Mouse (Mus musculus) midbrain, embryonic 11.5 days (tissue): Measurements from ENCODE around the gene Ddc. TPM values are rescaled to one million over a fixed set of nuclear protein-coding genes. Genes with fewer than 3 reads are reported as not detected.

ENCODE experiments used
- ATAC-seq: fragments of 200-750 bp; cut with Nextera tagmentation; 2 replicates; pipeline ENCODE4 v1.8.0; 2017; ENCODE audit warnings: moderate TSS enrichment, moderate library complexity; ENCODE audit not compliant: low FRiP score
- DNase-seq: peaks from one replicate; pipeline ENCODE4 v3.0.0; 2015; ENCODE audit warnings: low spot score; ENCODE audit errors: missing footprints
- H3K27ac ChIP-seq: fragments of 300-500 bp; sonication (generic); 2 replicates; pipeline ENCODE4 v1.5.1; 2014; ENCODE audit warnings: low read depth, low read length
- H3K27me3 ChIP-seq: fragments of 300-500 bp; sonication (generic); 2 replicates; pipeline ENCODE4 v1.6.1; 2014; ENCODE audit warnings: mild to moderate bottlenecking, low read length, moderate library complexity, mixed read lengths; ENCODE audit not compliant: control insufficient read depth, insufficient read depth
- H3K36me3 ChIP-seq: fragments of 300-500 bp; sonication (generic); 2 replicates; pipeline ENCODE4 v1.6.1; 2014; ENCODE audit warnings: mild to moderate bottlenecking, low read length, moderate library complexity, mixed read lengths; ENCODE audit not compliant: control insufficient read depth, insufficient read depth
- H3K4me1 ChIP-seq: fragments of 300-500 bp; sonication (generic); 2 replicates; pipeline ENCODE4 v1.6.1; 2014; ENCODE audit warnings: low read length; ENCODE audit not compliant: control insufficient read depth, insufficient read depth
- H3K4me2 ChIP-seq: fragments of 300-500 bp; sonication (generic); 2 replicates; pipeline ENCODE4 v1.6.1; 2014; ENCODE audit warnings: mild to moderate bottlenecking, moderate library complexity
- H3K4me3 ChIP-seq: fragments of 300-500 bp; sonication (generic); 2 replicates; pipeline ENCODE4 v1.5.1; 2014; ENCODE audit warnings: low read depth, low read length
- H3K9ac ChIP-seq: fragments of 300-500 bp; sonication (generic); 2 replicates; pipeline ENCODE4 v1.6.1; 2014; ENCODE audit warnings: low read length
- H3K9me3 ChIP-seq: fragments of 300-500 bp; sonication (generic); 2 replicates; pipeline ENCODE4 v1.6.1; 2016; ENCODE audit warnings: low read length; ENCODE audit not compliant: control insufficient read depth
- WGBS: fragments of 180-500 bp; shearing (Covaris S2); extraction: QIAGEN DNeasy Blood & Tissue Kit; methylation state at CpG from one replicate; pipeline ENCODE4 v1.1.7; 2014; 5-methylcytosine and 5-hydroxymethylcytosine counted together
- polyA plus RNA-seq: library from polyadenylated mRNA; unstranded; fragments of >200 nt; fragmentation: Nextera tagmentation; extraction: Ambion mirVana; gene quantifications from 2 replicates; pipeline ENCODE4 v1.2.1, GENCODE M21; 2014

Ddc gene
- polyA plus RNA-seq, 1 experiment from 2014 or later = 18.0 TPM

GRCm38 (mm10) chr11:11805951-11806350, 92.0 kb downstream of the Ddc start:
- no peak for ATAC-seq
- Histone ChIP-seq H3K4me2 (no peak overlapping the region), H3K9me3 (no peaks in the 10 kb centered on the region), H3K4me1 (peaks cover 11% of the 10 kb centered on the region; the same call in 1 of the 2 replicates), H3K27ac (no peak overlapping the region), H3K27me3 (no peaks in the 10 kb centered on the region), H3K36me3 (peaks cover 19% of the 10 kb centered on the region), H3K4me3 (no peak overlapping the region), H3K9ac (no peak overlapping the region)
- no peak for DNase-seq
- WGBS = 93% methylated on average over 4 of the region's 4 CpGs

DNA sequence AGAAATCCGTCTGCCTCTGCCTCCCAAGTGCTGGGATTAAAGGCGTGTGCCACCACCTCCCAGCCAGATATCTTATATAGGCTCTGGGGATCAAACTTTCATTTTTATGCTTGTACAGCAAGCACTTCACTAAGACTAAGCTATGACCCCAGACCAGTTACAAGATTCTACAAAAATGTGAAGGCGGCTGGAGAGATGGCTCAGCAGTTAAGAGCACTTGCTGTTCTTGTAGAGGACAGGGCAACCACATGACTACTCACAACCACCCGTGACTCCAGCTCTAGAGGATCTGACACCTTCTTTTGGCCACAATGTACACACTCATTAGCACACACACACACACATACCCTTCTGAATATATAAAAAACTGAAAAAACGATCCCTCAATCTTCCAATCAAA, 93.5 kb downstream of the Ddc start:
- Histone ChIP-seq H3K27me3 (no peaks in the 10 kb centered on the region), H3K27ac (no peak overlapping the region), H3K4me1 (peaks cover 5% of the 10 kb centered on the region; the same call in 1 of the 2 replicates), H3K4me2 (no peak overlapping the region), H3K36me3 (peaks cover 22% of the 10 kb centered on the region), H3K4me3 (no peak overlapping the region), H3K9ac (no peak overlapping the region), H3K9me3 (no peaks in the 10 kb centered on the region)
- ATAC-seq = no peak
- 86% methylated on average over 5 of the region's 5 CpGs for WGBS
- DNase-seq = peak; percentile 19

DNA sequence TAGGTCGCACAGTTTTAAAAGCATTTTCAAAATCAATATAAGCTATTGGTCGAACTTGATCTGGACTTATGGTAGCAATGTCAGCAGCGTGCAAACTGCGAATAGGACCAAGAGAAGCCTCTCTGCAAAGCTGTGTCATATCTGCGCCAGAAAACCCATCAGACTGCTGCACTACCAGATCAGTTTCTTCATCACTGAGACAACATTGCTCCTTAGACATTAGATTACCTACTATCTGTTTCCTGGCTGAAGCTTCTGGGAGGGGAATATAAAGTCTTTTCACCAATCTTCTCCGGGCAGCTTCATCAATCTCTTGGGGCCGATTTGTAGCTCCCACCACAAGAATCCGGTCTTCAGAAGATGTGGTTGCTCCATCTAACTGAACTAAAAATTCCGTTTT, 96.9 kb downstream of the Ddc start:
- H3K4me2 ChIP-seq = no peak overlapping the region
- no peak for ATAC-seq
- peaks cover 25% of the 10 kb centered on the region for H3K36me3 ChIP-seq
- WGBS = 92% methylated on average over 9 of the region's 9 CpGs
- H3K4me3 ChIP-seq = no peak overlapping the region
- no peak overlapping the region for H3K27ac ChIP-seq
- no peaks in the 10 kb centered on the region for H3K27me3 ChIP-seq
- DNase-seq = no peak
- no peak overlapping the region for H3K9ac ChIP-seq
- no peaks in the 10 kb centered on the region for H3K9me3 ChIP-seq
- no peaks in the 10 kb centered on the region for H3K4me1 ChIP-seq

GRCm38 (mm10) chr11:11800304-11800703, 97.6 kb downstream of the Ddc start:
- Histone ChIP-seq H3K9ac (no peak overlapping the region), H3K36me3 (peaks cover 25% of the 10 kb centered on the region), H3K27ac (no peak overlapping the region), H3K4me2 (no peak overlapping the region), H3K4me1 (no peaks in the 10 kb centered on the region), H3K27me3 (no peaks in the 10 kb centered on the region), H3K4me3 (no peak overlapping the region), H3K9me3 (no peaks in the 10 kb centered on the region)
- ATAC-seq (no peak), DNase-seq (no peak)
- WGBS = 99% methylated on average over 3 of the region's 3 CpGs

DNA sequence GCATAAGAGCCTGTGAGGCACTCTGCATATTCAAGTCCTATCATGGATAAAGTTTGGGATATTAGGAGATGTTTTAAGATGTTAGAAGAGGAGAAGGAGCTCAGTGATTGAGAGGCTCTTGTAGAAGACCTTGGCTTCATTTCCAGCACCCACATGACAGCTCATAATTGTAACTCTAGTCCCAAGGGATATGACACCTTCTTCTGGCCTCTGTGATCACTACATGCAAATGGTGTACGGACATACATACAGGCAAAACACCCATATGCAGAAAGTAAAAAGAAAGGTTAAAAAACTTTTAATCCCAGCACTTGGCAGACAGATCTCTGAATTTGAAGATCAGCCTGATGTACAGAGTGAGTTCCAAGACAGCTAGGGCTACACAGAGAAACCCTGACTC, 99.3 kb downstream of the Ddc start:
- WGBS = 97% methylated on average over 1 of the region's 1 CpGs
- Histone ChIP-seq H3K36me3 (peaks cover 25% of the 10 kb centered on the region), H3K4me2 (no peak overlapping the region), H3K9ac (no peak overlapping the region), H3K4me3 (no peak overlapping the region), H3K27me3 (no peaks in the 10 kb centered on the region), H3K27ac (no peak overlapping the region), H3K4me1 (no peaks in the 10 kb centered on the region), H3K9me3 (no peaks in the 10 kb centered on the region)
- no peak for ATAC-seq
- DNase-seq = no peak

DNA sequence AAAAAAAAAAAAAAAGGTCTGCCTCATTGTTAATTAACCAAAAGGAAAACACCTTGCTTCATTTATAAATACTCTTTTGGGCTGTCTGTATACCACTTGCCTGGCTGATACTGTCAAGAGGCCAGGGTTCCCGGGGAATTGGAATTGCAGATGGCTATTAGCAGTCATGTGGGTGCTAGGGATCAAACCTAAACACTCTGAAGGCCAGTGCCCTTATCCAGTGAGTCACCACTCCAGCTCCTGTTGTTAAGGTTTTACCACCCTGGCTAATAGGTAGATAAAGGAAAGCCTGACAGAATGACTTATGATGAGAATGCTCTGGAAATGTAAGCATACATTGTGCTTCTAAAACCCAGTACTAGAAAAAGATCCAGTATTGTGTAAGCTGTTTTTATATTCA, 103.3 kb downstream of the Ddc start:
- Histone ChIP-seq H3K27me3 (no peaks in the 10 kb centered on the region), H3K9me3 (no peaks in the 10 kb centered on the region), H3K4me1 (no peaks in the 10 kb centered on the region), H3K9ac (no peak overlapping the region), H3K36me3 (peaks cover 2% of the 10 kb centered on the region; the same call in 1 of the 2 replicates), H3K4me3 (no peak overlapping the region), H3K27ac (no peak overlapping the region), H3K4me2 (no peak overlapping the region)
- 94% methylated on average over 1 of the region's 1 CpGs for WGBS
- no peak for DNase-seq
- no peak for ATAC-seq

DNA sequence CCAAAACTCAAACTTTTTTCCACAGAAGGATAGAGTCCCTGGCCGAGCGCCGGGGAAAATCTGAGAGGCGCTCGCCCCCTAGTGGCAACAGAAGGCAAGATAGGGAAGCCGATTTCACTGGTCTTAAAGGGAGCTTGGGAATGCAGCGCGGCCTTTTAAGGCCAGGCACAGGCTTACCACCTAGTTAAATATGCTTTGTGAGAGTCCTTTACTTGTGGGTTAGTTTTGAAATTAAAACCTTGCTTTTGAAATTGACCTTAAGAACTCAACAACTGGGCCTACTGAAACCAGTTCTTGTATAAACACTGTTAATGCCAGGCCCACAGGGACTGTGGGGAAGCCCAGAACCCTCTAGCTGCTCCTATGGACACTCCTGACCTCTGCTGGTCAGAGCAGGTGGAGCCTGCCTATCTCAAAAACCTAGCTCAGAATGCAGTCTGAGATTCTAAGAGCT, 109.4 kb downstream of the Ddc start:
- DNase-seq = peak; percentile 99
- Histone ChIP-seq H3K36me3 (no peaks in the 10 kb centered on the region), H3K4me3 (no peak overlapping the region), H3K4me1 (no peaks in the 10 kb centered on the region), H3K27ac (no peak overlapping the region), H3K9me3 (no peaks in the 10 kb centered on the region), H3K27me3 (no peaks in the 10 kb centered on the region), H3K4me2 (no peak overlapping the region; the same call in 1 of the 2 replicates), H3K9ac (no peak overlapping the region)
- 1% methylated on average over 8 of the region's 8 CpGs for WGBS
- peak; percentile 97 for ATAC-seq

- H3K9me3 ChIP-seq = no peaks in the 10 kb centered on the region
- no peak overlapping the region for H3K27ac ChIP-seq
- no peak overlapping the region for H3K4me2 ChIP-seq
- H3K9ac ChIP-seq = no peak overlapping the region
- H3K4me1 ChIP-seq = no peaks in the 10 kb centered on the region
- DNase-seq (no peak), ATAC-seq (no peak)
- H3K36me3 ChIP-seq = no peaks in the 10 kb centered on the region
- H3K27me3 ChIP-seq = no peaks in the 10 kb centered on the region
- WGBS = 65% methylated on average over 6 of the region's 6 CpGs
- H3K4me3 ChIP-seq = no peak overlapping the region
These were observed 112.5 kb downstream of the Ddc start for GRCm38 (mm10) chr11:11785457-11785856.

DNA sequence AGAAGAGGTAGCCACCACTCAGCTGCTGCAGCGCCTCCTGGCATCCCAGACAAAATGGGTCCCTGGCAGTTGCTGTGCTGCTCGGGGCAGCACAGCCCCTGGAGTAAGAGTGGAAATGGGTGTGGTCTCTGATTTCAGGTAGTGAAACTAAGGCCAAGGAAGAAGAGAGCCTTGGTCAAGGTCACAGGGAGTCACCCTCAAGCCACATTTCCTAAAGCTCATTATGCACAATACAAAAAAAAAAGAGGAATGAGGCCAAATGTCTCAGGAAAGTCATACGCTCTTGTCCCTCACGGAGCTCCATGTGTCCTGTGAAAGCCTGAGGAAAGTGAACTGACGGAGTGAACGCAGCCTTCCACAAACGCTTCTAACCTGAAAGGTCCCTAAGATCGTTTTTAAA, 116.2 kb downstream of the Ddc start:
- DNase-seq (no peak), ATAC-seq (no peak)
- no peak overlapping the region for H3K9ac ChIP-seq
- H3K4me1 ChIP-seq = no peaks in the 10 kb centered on the region
- no peak overlapping the region for H3K27ac ChIP-seq
- no peaks in the 10 kb centered on the region for H3K36me3 ChIP-seq
- WGBS = 88% methylated on average over 8 of the region's 8 CpGs
- no peak overlapping the region for H3K4me3 ChIP-seq
- H3K4me2 ChIP-seq = no peak overlapping the region
- no peaks in the 10 kb centered on the region for H3K9me3 ChIP-seq
- H3K27me3 ChIP-seq = no peaks in the 10 kb centered on the region

DNA sequence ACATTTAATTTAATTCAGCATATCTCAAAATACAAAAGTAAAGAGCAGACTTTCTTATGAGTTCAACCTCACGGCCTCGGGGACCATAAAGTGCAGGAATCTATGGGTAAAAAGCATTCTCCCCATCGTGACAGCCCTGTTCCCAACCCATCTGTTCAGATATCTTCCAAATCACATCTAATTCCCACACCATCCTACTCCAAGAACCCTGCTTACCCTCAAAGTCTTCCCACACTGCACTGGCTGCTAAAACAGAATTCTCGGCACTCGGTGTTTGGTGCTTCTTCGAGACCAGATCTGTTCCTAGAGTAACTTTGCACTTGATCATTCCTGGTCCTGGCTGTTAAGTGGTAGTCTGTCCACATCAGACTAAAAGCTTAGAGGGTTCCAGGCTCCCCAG, 119.6 kb downstream of the Ddc start:
- no peaks in the 10 kb centered on the region for H3K4me1 ChIP-seq
- WGBS = 90% methylated on average over 6 of the region's 6 CpGs
- ATAC-seq (no peak), DNase-seq (peak; percentile 57)
- no peak overlapping the region for H3K4me2 ChIP-seq
- H3K9me3 ChIP-seq = no peaks in the 10 kb centered on the region
- H3K27ac ChIP-seq = no peak overlapping the region
- no peak overlapping the region for H3K4me3 ChIP-seq
- H3K9ac ChIP-seq = no peak overlapping the region
- H3K27me3 ChIP-seq = no peaks in the 10 kb centered on the region
- no peaks in the 10 kb centered on the region for H3K36me3 ChIP-seq
